Mouse (Mus musculus) mesoderm, embryonic 11.5 days (tissue): ENCODE results near the gene Fli1.

Experiments used
- DNase-seq: peaks from one replicate; pipeline ENCODE4 v3.0.0-alpha.2; 2012; ENCODE audit warnings: low read depth, low spot score

Gene Fli1

GRCm38 (mm10) chr9:32409060-32409961 is 133.3 kb downstream of the Fli1 start:
- peak; percentile 63 for DNase-seq

- DNase-seq: no peak
These were observed 134.0 kb downstream of the Fli1 start for GRCm38 (mm10) chr9:32408730-32409059.

- DNase-seq: peak; percentile 82
These were observed 137.3 kb downstream of the Fli1 start for GRCm38 (mm10) chr9:32405191-32405925.

- DNase-seq: no peak
These were observed 141.9 kb downstream of the Fli1 start for GRCm38 (mm10) chr9:32400662-32401161.

GRCm38 (mm10) chr9:32400212-32400611 is 142.4 kb downstream of the Fli1 start:
- no peak for DNase-seq

- no peak for DNase-seq
These were observed 147.9 kb downstream of the Fli1 start for GRCm38 (mm10) chr9:32394761-32395161.

GRCm38 (mm10) chr9:32392716-32393115 is 149.9 kb downstream of the Fli1 start:
- DNase-seq: no peak

DNA sequence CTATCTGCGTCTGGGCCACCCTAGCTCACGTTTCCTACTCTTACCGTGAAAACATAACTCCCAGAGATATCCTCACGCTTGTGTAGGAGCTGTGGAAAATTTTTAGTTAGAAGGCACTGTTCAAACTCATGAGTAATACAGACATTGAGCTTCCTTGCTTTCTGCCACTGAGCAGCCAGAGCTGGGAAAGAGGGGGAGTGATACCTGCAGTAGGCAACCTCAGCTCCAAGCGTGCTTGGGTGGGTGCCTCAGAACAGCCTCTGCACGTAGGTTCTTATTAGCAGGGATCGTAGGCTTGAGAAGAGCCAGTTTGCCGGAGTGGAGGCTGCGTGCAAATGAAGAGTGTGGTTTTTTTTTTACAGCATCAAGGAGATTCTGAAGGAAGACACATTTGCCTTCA is 151.0 kb downstream of the Fli1 start:
- no peak for DNase-seq

GRCm38 (mm10) chr9:32391092-32391491 is 151.6 kb downstream of the Fli1 start:
- no peak for DNase-seq

DNA sequence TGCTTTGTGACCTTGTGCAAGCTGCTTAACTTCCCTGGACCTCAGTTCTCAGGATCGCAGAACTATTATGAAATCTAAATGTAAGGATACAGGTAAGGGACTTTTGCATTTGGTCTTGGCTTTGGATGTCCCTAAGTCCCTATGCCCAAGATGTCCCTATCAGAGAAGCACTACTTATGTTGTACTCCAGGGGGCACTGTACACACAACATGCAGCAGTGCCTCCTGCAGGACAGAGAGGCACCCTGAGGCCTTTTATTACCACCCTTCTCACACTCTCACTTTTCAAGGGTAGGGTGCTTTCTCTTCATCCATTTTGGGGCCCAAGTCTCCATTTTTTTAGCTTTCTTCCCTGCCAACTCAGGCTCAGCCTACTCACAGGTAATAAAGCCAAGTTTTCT is 154.5 kb downstream of the Fli1 start:
- DNase-seq: no peak

- DNase-seq: no peak
These were observed 157.8 kb downstream of the Fli1 start for GRCm38 (mm10) chr9:32384906-32385305.

DNA sequence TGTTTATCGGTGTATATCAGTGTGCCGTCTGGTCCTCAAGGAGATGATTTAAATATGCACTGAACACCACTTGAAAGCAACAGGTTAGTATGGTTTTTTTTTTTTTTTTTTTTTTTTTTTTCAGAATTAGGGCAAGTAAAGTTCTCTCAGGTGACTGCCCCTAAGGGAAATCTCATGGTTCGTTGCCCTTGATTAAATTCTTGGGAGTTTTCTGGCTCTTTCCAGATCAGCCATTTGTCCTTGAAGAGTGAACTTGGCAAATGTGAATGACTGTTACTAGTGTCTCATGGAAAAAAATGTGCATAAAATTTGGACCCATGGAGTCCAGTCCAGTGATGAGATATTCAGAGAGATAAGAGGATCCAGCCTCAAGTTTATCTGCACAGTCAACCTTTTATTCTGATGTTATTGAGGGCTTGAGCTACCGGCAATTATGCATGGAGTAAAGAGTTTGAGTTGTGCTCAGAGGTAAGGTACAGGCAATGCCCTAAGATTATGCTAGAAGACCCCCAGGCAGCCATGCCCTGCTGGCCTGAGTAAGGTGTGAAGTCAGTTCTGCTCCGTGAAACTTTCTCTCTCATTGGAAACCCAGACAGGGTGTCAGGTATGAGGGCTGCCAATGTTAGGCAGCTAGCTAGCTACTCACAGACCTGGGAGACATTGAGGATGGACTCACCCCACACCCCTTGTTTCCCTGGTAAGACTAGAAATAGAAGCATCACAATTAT is 165.6 kb downstream of the Fli1 start:
- DNase-seq: no peak

DNA sequence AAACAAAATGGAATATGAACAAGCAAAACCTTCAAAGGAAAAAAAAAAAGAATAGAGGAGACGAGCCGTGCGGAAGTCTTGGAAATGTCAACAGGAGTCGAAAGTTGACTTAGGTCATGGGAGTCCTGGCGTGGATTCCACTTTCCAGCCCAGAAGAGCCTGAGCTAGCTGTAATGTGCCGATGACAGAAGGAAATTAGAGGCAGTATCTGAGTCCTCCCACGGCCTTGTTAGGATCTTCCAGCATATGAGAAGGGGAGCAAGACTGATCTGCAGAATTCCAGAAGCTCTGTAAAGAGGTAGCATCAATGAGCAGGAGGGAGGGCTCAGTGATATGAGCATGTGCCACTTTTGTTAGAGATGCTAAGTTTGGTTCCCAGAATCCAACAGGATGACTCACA is 166.6 kb downstream of the Fli1 start:
- no peak for DNase-seq

DNA sequence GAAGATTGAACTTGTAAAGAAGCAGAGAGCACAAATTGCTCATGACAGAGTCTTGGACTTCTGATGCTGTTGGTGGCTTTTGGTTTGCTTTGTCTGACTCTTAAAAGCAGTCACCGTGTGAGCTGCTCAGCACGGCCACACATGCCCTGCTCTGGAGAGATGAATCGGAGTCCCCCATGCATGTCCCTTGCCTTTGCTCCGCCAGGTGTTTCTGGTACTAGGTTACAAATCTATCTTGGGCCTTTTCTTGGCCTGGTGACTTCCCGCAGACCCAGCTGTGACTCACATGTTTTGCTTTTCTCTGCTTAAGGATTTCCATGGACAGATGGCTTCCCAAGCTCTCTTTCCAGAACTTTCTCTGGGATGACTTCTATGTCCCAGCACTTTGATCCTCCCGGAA is 169.0 kb downstream of the Fli1 start:
- DNase-seq: no peak
